Mouse (Mus musculus): ENCODE measurements around the gene Sirt3.

- TF ChIP-seq POLR2A (IDR thresholded peaks at IDR 0.05; ENCODE audit: low read depth, low read length): no peak
- peak; percentile 87; the same call in 1 of the 2 replicates for TF ChIP-seq CTCF (IDR thresholded peaks at IDR 0.05; ENCODE audit: extremely low read depth, insufficient read depth, insufficient read length, insufficient replicate concordance)
These were observed 21.1 kb upstream of the Sirt3 start for GRCm38 (mm10) chr7:140903212-140903611.

Measured in spleen, adult 2 months (tissue).